Mouse (Mus musculus): ENCODE data around the gene Slc35g3.

- TF ChIP-seq CTCF (IDR thresholded peaks at IDR 0.05; ENCODE audit: borderline replicate concordance, control insufficient read depth, extremely low read depth, insufficient read depth, low read length, poor library complexity) (no peak), POLR2A (IDR thresholded peaks at IDR 0.05; ENCODE audit: control insufficient read depth, extremely low read depth, insufficient read depth, low read length, poor library complexity) (no peak)
Measured at GRCm38 (mm10) chr11:69807641-69808040, 45.9 kb upstream of the Slc35g3 start.

Measured in thymus, adult 2 months (tissue).